Mouse (Mus musculus) heart, embryonic 15.5 days (tissue): Measurements from ENCODE around the gene Tenm4. TPM values are rescaled to one million over a fixed set of nuclear protein-coding genes. Genes with fewer than 3 reads are reported as not detected.

Experiments used
- ATAC-seq: fragments of 200-750 bp; cut with Nextera tagmentation; replicated peaks from 2 replicates; pipeline ENCODE4 v1.8.0; 2017; ENCODE audit warnings: low read depth, moderate TSS enrichment; ENCODE audit not compliant: insufficient number of reproducible peaks, insufficient read depth, low FRiP score
- H3K27ac ChIP-seq: fragments of 300-500 bp; sonication (generic); 2 replicates; pipeline ENCODE4 v1.5.1; 2015; ENCODE audit warnings: mild to moderate bottlenecking, inconsistent platforms
- H3K27me3 ChIP-seq: fragments of 300-500 bp; sonication (generic); 2 replicates; pipeline ENCODE4 v1.6.1; 2015; ENCODE audit warnings: inconsistent platforms
- H3K36me3 ChIP-seq: fragments of 300-500 bp; sonication (generic); 2 replicates; pipeline ENCODE4 v1.6.1; 2015; ENCODE audit warnings: mild to moderate bottlenecking, inconsistent platforms
- H3K4me1 ChIP-seq: fragments of 300-500 bp; sonication (generic); replicated peaks from 2 replicates; pipeline ENCODE4 v1.6.1; 2015; ENCODE audit warnings: inconsistent platforms
- H3K4me2 ChIP-seq: fragments of 300-500 bp; sonication (generic); 2 replicates; pipeline ENCODE4 v1.6.1; 2015; ENCODE audit warnings: inconsistent platforms, mild to moderate bottlenecking, moderate library complexity
- H3K4me3 ChIP-seq: fragments of 300-500 bp; sonication (generic); 2 replicates; pipeline ENCODE4 v1.5.1; 2015; ENCODE audit warnings: mild to moderate bottlenecking, inconsistent platforms
- H3K9ac ChIP-seq: fragments of 300-500 bp; sonication (generic); 2 replicates; pipeline ENCODE4 v1.6.1; 2015; ENCODE audit warnings: mild to moderate bottlenecking, inconsistent platforms
- H3K9me3 ChIP-seq: fragments of 300-500 bp; sonication (generic); replicated peaks from 2 replicates; pipeline ENCODE4 v1.6.1; 2016; ENCODE audit warnings: inconsistent platforms
- WGBS: fragments of 180-500 bp; shearing (Covaris S2); methylation state at CpG from one replicate; pipeline ENCODE4 v1.1.7; 2015; ENCODE audit warnings: mixed read lengths; 5-methylcytosine and 5-hydroxymethylcytosine counted together
- polyA plus RNA-seq: library from polyadenylated mRNA; unstranded; fragments of >200 nt; fragmentation: Nextera tagmentation; extraction: Ambion mirVana; gene quantifications from 2 replicates; pipeline ENCODE4 v1.2.1, GENCODE M21; 2015

Tenm4 gene
- polyA plus RNA-seq, 1 experiment from 2014 or later: 7.9 TPM

DNA sequence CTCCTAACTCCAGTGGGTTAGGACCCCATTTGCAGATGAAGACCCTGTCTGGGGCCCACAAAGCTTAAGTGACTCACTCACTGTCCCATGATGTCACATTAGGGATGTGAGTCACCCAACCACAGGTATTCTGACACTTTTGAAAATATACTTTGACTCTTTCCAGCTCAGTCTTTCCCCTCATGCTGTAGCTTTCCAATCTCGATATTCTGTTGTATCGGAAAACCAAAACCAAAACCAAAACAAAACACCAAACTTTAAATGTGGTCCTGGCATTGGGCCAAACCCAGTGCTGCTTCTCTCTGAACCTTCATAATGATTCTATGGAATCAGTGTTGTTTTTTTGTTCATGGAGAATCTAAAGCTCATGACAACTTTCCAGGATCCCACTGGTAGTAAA lies 536.1 kb downstream of the Tenm4 start:
- no peaks in the 10 kb centered on the region for H3K9me3 ChIP-seq
- peaks cover 33% of the 10 kb centered on the region for H3K27me3 ChIP-seq
- H3K4me2 ChIP-seq: no peak overlapping the region
- H3K4me3 ChIP-seq: no peak overlapping the region
- H3K36me3 ChIP-seq: no peaks in the 10 kb centered on the region
- 82% methylated on average over 2 of the region's 2 CpGs for WGBS
- H3K27ac ChIP-seq: no peak overlapping the region
- no peaks in the 10 kb centered on the region for H3K4me1 ChIP-seq
- no peak for ATAC-seq
- H3K9ac ChIP-seq: no peak overlapping the region

DNA sequence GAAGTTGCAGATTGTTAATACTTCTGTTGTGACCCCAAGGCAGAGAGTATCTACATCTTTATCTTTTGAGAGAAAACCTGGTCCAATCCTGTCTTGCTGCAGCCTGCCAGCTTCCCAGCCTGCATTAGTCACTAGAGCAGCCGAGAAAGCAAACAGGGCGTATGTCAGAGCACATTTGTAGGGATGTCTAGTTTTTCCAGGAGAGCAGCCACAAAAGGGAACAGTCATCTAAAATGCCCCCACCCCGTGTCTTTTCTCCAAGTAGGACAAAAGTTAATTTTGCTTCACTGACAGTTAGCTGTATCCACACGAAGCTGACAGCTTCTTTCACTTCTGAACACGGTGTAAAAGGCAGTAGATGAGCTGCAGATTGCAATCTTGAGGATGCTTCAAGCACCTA lies 537.0 kb downstream of the Tenm4 start:
- peaks cover 30% of the 10 kb centered on the region for H3K27me3 ChIP-seq
- 75% methylated on average over 5 of the region's 5 CpGs for WGBS
- H3K9ac ChIP-seq: no peak overlapping the region

DNA sequence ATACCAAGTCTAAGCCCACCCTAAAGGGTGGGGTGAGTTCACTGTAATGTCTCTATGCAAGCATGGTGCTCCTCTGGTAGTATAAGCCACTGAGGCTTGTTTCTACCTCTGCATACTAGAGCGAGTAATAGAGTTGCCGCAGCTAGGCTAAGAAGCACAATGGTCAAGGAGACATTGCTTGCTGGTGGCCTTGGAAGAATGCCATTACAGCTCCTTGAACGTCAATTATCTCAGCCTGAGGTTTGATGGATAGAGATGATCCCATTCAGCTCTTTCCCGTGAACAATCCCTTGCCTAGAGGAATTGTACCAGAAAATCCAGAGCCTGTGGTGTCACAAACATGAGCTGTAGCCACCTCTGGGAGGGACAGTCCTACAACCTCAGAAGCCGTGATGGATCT lies 537.5 kb downstream of the Tenm4 start:
- Histone ChIP-seq H3K27me3 (peaks cover 30% of the 10 kb centered on the region), H3K4me1 (no peaks in the 10 kb centered on the region), H3K4me2 (no peak overlapping the region), H3K9me3 (no peaks in the 10 kb centered on the region), H3K36me3 (no peaks in the 10 kb centered on the region), H3K27ac (no peak overlapping the region), H3K9ac (no peak overlapping the region), H3K4me3 (no peak overlapping the region)
- WGBS: 81% methylated on average over 5 of the region's 5 CpGs
- ATAC-seq: no peak

More for the DNA sequence above, 537.0 kb downstream of the Tenm4 start:
- ATAC-seq: no peak
- no peaks in the 10 kb centered on the region for H3K4me1 ChIP-seq
- H3K27ac ChIP-seq: no peak overlapping the region
- no peaks in the 10 kb centered on the region for H3K36me3 ChIP-seq
- no peak overlapping the region for H3K4me2 ChIP-seq
- no peaks in the 10 kb centered on the region for H3K9me3 ChIP-seq
- no peak overlapping the region for H3K4me3 ChIP-seq

DNA sequence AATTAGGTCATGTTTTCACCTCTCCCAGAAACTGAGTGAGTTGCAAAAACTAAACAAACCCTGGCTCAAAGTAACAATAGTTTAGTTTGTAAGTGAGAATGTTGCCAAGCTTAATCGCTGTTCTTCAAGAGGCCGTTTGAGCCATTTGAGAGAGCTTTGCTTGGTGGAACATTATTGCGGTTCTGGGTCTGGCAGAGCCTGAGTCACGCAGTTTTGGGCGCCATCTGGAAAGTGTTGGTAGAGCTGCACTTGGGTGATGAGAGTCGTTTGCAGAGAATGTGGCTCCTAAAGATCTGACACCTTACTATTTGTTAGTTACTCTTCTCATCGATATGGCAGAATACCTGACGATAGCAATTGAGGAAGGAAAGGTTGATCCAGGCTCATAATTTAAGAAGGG lies 537.9 kb downstream of the Tenm4 start:
- Histone ChIP-seq H3K4me2 (no peak overlapping the region), H3K27ac (no peak overlapping the region), H3K36me3 (no peaks in the 10 kb centered on the region), H3K9me3 (no peaks in the 10 kb centered on the region), H3K27me3 (peaks cover 29% of the 10 kb centered on the region), H3K4me3 (no peak overlapping the region), H3K9ac (no peak overlapping the region), H3K4me1 (no peaks in the 10 kb centered on the region)
- 89% methylated on average over 8 of the region's 8 CpGs for WGBS
- no peak for ATAC-seq

DNA sequence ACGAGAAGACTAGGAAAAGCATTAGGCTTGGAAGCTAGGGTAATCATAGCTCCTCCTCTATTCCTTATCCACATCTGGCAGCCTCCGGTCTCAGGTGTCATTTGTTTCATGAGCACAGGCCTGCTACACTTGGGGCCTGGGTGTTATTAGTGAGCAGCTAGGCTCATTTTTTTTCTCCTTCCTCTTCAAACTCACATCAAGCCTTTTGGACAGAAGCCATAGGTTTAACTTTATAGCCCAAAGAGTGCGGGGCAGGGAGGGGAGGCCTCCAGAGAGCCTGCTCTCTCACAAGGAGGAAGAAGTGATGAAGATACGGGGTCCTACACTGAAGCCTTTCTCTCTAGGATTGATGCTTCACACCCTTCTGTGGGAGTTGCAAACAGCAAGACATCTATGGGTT lies 538.8 kb downstream of the Tenm4 start:
- H3K9me3 ChIP-seq: no peaks in the 10 kb centered on the region
- peaks cover 26% of the 10 kb centered on the region for H3K27me3 ChIP-seq
- H3K4me3 ChIP-seq: no peak overlapping the region
- no peak overlapping the region for H3K9ac ChIP-seq
- no peak for ATAC-seq
- H3K4me1 ChIP-seq: no peaks in the 10 kb centered on the region
- 70% methylated on average over 4 of the region's 4 CpGs for WGBS
- no peaks in the 10 kb centered on the region for H3K36me3 ChIP-seq
- H3K27ac ChIP-seq: no peak overlapping the region
- no peak overlapping the region for H3K4me2 ChIP-seq

DNA sequence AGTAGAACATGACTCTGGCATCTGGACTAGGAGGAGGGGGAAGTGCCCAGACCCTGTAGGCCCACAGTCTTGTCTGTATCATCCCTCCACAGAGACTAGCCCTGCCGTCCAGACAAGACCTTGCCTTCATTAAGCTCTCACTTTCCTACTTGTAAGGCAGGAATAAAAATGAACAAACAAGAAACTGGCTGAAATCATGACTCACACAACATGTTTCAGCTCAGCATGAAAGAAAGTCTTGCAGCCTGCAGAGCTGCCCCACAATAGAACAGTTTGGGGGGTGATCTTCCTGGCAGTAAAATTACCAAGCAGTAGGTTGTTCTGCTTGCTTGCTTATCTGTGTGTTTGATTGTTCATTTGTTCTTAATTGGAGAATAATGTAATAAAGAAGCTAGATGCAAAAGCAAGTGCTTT lies 539.6 kb downstream of the Tenm4 start:
- H3K36me3 ChIP-seq: no peaks in the 10 kb centered on the region
- no peaks in the 10 kb centered on the region for H3K4me1 ChIP-seq
- no peak for ATAC-seq
- no peak overlapping the region for H3K9ac ChIP-seq
- no peak overlapping the region for H3K27ac ChIP-seq
- WGBS: 73% methylated on average over 1 of the region's 1 CpGs
- H3K4me2 ChIP-seq: no peak overlapping the region
- peaks cover 24% of the 10 kb centered on the region for H3K27me3 ChIP-seq
- no peak overlapping the region for H3K4me3 ChIP-seq
- no peaks in the 10 kb centered on the region for H3K9me3 ChIP-seq

DNA sequence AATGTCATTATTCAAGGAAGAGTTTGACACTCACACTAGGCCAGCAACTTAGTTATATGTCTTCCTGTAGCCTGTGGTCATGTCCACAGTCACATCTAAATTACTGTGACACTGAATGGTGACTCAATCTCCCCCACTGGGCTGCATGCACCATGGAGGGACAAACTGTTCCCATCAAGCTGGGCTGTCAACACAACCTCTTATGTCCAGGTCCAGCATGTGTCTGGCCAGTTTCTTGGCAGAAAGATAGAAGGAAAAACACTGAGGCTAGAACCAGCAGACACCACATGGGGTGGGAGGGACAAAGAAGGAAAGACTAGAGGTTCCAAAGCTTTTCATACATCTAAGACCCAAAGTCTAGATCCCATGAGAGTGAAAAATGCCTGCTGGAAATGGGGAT lies 541.8 kb downstream of the Tenm4 start:
- H3K27ac ChIP-seq: no peak overlapping the region
- H3K4me2 ChIP-seq: no peak overlapping the region
- peaks cover 27% of the 10 kb centered on the region for H3K27me3 ChIP-seq
- H3K4me3 ChIP-seq: no peak overlapping the region
- H3K9me3 ChIP-seq: no peaks in the 10 kb centered on the region
- H3K36me3 ChIP-seq: no peaks in the 10 kb centered on the region
- no peak for ATAC-seq
- no peak overlapping the region for H3K9ac ChIP-seq
- no peaks in the 10 kb centered on the region for H3K4me1 ChIP-seq

DNA sequence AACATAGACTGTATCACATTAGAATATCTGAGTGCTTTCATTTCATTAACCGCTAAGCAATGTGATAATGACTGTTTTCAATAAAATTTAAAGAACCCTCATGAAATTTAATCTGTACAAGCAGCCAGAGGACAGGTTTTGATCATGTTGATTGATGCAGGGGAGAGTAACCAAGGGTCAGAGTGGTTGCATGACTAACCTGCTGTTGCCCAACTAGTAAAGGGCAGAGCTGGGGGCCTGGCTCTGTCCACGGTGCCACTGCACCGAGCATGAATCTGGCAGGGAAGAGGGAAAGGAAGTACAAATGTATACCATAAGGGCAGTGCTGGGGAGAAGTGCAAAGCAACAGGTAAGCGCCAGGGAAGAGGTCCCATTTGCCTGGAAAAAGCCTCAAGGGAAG lies 545.9 kb downstream of the Tenm4 start:
- ATAC-seq: no peak
- WGBS: 80% methylated on average over 4 of the region's 4 CpGs
- H3K4me3 ChIP-seq: no peak overlapping the region
- no peaks in the 10 kb centered on the region for H3K36me3 ChIP-seq
- no peaks in the 10 kb centered on the region for H3K9me3 ChIP-seq
- no peak overlapping the region for H3K27ac ChIP-seq
- no peak overlapping the region for H3K4me2 ChIP-seq
- no peak overlapping the region for H3K9ac ChIP-seq
- no peaks in the 10 kb centered on the region for H3K4me1 ChIP-seq
- H3K27me3 ChIP-seq: peaks cover 25% of the 10 kb centered on the region

DNA sequence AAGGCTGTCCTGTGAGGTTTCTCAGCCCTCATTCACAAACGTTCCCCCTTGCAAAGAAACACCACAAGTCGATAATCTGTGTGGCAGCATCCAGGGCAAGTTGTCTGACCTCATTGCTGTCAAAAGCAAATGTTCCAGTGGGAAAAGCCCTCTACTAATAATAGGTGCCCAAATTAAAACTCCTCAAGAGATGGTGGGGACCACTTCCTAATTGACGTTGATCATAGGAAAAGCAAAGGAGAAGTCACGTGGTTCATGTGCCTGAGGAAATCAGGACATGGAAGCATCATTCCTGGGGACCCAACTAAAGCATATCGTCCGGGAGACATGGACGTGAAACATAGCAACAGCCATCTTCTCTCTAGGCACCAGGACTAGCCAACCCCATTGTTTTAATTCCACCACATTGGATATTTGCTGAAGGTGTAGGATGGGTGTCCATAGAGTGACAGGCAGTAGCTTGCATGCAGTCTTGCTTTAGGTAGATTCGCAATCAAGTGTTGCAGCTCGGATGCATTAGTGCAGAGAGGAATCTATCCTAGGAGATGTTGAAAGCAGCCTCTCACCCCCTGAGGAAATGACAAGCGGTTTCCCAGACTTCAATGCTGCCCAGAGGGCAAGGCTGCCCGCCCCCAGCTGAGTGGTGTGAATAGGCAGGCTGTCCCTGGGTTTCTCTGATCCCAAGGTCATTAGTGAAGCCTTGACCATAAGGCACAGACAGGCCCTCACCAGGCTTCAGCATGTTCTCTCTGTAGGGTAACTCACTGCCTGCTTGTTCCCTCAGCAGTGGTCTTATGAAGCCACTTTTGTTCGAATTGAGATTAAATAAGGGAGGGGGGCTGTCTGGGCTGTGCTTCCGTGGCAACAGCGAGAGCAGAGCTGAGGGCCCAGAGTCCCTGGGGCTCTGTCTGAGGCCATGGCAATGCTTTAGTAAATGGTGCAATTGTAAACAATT lies 547.4 kb downstream of the Tenm4 start:
- H3K27me3 ChIP-seq: peaks cover 23% of the 10 kb centered on the region
- H3K9ac ChIP-seq: no peak overlapping the region

DNA sequence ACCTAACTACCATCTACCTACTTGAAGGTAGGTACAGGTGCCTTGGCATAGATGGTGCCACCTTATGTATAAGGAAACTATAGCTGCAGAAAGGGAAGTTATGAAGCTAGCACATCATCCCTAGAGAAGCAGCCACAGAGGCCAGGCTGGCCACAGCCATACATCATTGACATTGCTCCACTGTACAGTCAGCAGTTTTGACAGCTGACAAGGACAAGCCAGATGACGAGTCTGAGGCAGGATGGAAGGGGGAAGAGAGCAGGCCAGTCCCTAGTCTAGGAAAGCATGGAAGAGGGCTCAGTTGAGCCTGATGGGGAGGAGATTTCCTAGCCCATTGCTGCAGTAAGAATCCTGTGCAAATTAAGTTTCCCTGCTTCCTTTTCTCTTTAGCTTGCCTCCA lies 548.9 kb downstream of the Tenm4 start:
- H3K27me3 ChIP-seq: peaks cover 27% of the 10 kb centered on the region
- H3K9ac ChIP-seq: no peak overlapping the region
- H3K27ac ChIP-seq: no peak overlapping the region
- no peak overlapping the region for H3K4me2 ChIP-seq
- H3K4me1 ChIP-seq: no peaks in the 10 kb centered on the region
- no peaks in the 10 kb centered on the region for H3K36me3 ChIP-seq
- H3K9me3 ChIP-seq: no peaks in the 10 kb centered on the region
- no peak overlapping the region for H3K4me3 ChIP-seq
- 33% methylated on average over 1 of the region's 1 CpGs for WGBS
- ATAC-seq: no peak

More for the DNA sequence above, 547.4 kb downstream of the Tenm4 start:
- ATAC-seq: no peak
- H3K9me3 ChIP-seq: no peaks in the 10 kb centered on the region
- no peak overlapping the region for H3K4me3 ChIP-seq
- H3K27ac ChIP-seq: no peak overlapping the region
- H3K4me2 ChIP-seq: no peak overlapping the region
- 53% methylated on average over 14 of the region's 14 CpGs for WGBS
- no peaks in the 10 kb centered on the region for H3K36me3 ChIP-seq
- H3K4me1 ChIP-seq: no peaks in the 10 kb centered on the region

DNA sequence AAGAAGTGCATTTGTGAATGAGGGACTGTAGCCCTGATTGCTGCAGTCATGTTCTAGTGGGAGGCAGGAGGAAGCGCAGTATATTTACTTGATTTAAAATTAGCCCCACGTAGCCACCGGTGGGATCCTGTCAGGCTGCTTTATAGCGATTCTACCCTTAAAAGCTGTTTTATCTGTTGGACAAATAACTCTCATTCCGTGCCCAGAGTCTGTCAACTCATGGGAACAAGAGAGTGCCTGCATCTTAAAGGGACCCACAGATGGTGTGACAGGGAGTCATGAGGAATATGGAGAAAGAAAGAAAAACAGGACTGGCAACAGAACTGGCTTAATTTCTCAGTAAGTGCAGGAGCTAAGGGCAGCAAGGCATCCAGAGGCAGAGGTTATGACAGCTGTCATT lies 549.4 kb downstream of the Tenm4 start:
- 46% methylated on average over 5 of the region's 5 CpGs for WGBS
- Histone ChIP-seq H3K27me3 (peaks cover 27% of the 10 kb centered on the region), H3K36me3 (no peaks in the 10 kb centered on the region), H3K27ac (no peak overlapping the region), H3K4me2 (no peak overlapping the region), H3K4me1 (no peaks in the 10 kb centered on the region), H3K9ac (no peak overlapping the region), H3K4me3 (no peak overlapping the region), H3K9me3 (no peaks in the 10 kb centered on the region)
- no peak for ATAC-seq

DNA sequence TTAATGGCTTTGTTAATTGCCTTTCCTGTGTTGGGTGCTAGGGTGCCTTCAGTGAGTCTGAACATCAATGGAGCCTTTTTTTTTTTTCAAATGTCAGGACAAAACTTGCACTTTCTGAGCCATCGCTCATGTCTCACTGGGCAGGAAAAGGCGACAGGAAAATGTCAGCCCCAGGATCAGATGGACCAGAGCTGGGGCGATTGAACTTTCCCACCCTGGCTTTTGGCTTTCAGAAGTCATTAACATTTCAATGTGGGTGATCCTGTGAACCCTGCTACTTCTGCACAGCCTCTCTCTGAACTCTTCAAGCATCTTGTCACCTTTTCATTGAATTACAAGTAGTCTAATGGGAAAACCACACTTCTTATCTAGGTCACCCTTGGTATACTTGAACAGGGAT lies 551.8 kb downstream of the Tenm4 start:
- WGBS: 48% methylated on average over 3 of the region's 3 CpGs
- peaks cover 34% of the 10 kb centered on the region for H3K27me3 ChIP-seq
- no peak for ATAC-seq
- no peaks in the 10 kb centered on the region for H3K4me1 ChIP-seq
- H3K36me3 ChIP-seq: no peaks in the 10 kb centered on the region
- no peak overlapping the region for H3K9ac ChIP-seq
- no peak overlapping the region for H3K4me2 ChIP-seq
- H3K4me3 ChIP-seq: no peak overlapping the region
- H3K27ac ChIP-seq: no peak overlapping the region
- H3K9me3 ChIP-seq: no peaks in the 10 kb centered on the region
